Mouse (Mus musculus) liver, embryonic 14.5 days (tissue): ENCODE measurements around the gene Ccdc47. TPM values are rescaled to one million over a fixed set of nuclear protein-coding genes. Genes with fewer than 3 reads are reported as not detected.

ENCODE experiments used
- ATAC-seq: fragments of 200-750 bp; cut with Nextera tagmentation; 2 replicates; pipeline ENCODE4 v1.8.0; 2017; ENCODE audit warnings: moderate number of reproducible peaks, mild to moderate bottlenecking, moderate library complexity; ENCODE audit not compliant: insufficient read depth
- DNase-seq, 3 experiments: peaks; one replicate each; pipeline ENCODE4 v3.0.0-alpha.2; 2012 to 2013; ENCODE audit warnings: low read depth in 3 of 3, low spot score in 3 of 3
- H3K27ac ChIP-seq: fragments of 300-500 bp; sonication (generic); 2 replicates; pipeline ENCODE4 v1.5.1; 2014; ENCODE audit warnings: moderate library complexity, mild to moderate bottlenecking, control low read depth, inconsistent platforms
- H3K27me3 ChIP-seq: fragments of 300-500 bp; sonication (generic); 2 replicates; pipeline ENCODE4 v1.6.1; 2014; ENCODE audit warnings: mild to moderate bottlenecking, low read length, moderate library complexity; ENCODE audit not compliant: control insufficient read depth, insufficient read depth
- H3K36me3 ChIP-seq: fragments of 300-500 bp; sonication (generic); replicated peaks from 2 replicates; pipeline ENCODE4 v1.6.1; 2014; ENCODE audit warnings: low read depth; ENCODE audit not compliant: control insufficient read depth, insufficient read depth
- H3K4me1 ChIP-seq, 2 experiments: fragments of 200-500 bp in 1 of 2; fragments of 300-500 bp in 1 of 2; sonication (generic) in 1 of 2; replicated peaks; 2 replicates each; pipeline ENCODE4 v1.6.1; 2012 to 2014; ENCODE audit warnings: antibody characterized with exemption in 1 of 2, inconsistent platforms in 1 of 2, low read length in 1 of 2; ENCODE audit not compliant: control insufficient read depth in 2 of 2, insufficient read depth in 2 of 2
- H3K4me2 ChIP-seq: fragments of 300-500 bp; sonication (generic); 2 replicates; pipeline ENCODE4 v1.6.1; 2014; ENCODE audit warnings: low read depth, mild to moderate bottlenecking, control low read depth, moderate library complexity
- H3K4me3 ChIP-seq, 2 experiments: fragments of 200-500 bp in 1 of 2; fragments of 300-500 bp in 1 of 2; sonication (generic) in 1 of 2; 2 replicates each; pipeline ENCODE4 v1.5.1; 2012 to 2014; ENCODE audit warnings: low read depth in 2 of 2, low read length in 2 of 2, mild to moderate bottlenecking in 2 of 2, control low read depth in 1 of 2, inconsistent platforms in 1 of 2, moderate library complexity in 1 of 2; ENCODE audit not compliant: insufficient read depth in 1 of 2
- H3K9ac ChIP-seq: fragments of 300-500 bp; sonication (generic); replicated peaks from 2 replicates; pipeline ENCODE4 v1.6.1; 2014; ENCODE audit warnings: mild to moderate bottlenecking, control low read depth, moderate library complexity
- H3K9me3 ChIP-seq: fragments of 300-500 bp; sonication (generic); 2 replicates; pipeline ENCODE4 v1.6.1; 2016; ENCODE audit warnings: low read length, mixed read lengths; ENCODE audit not compliant: control insufficient read depth
- CTCF ChIP-seq: IDR thresholded peaks from 2 replicates; pipeline ENCODE4 v1.5.1; 2016; ENCODE audit warnings: antibody characterized with exemption, low read depth, control low read depth
- EP300 ChIP-seq: IDR thresholded peaks from 2 replicates; pipeline ENCODE4 v1.6.1; 2016; ENCODE audit warnings: antibody characterized with exemption, low read depth
- WGBS: fragments of 180-500 bp; shearing (Covaris S2); extraction: QIAGEN DNeasy Blood & Tissue Kit; methylation state at CpG from one replicate; pipeline ENCODE4 v1.1.7; 2014; ENCODE audit not compliant: insufficient replicate concordance; 5-methylcytosine and 5-hydroxymethylcytosine counted together
- polyA plus RNA-seq, 2 experiments: library from polyadenylated mRNA; depleted of rRNA in 1 of 2; stranded (reverse) in 1 of 2; unstranded in 1 of 2; fragments of >200 nt; fragmentation: Nextera tagmentation in 1 of 2; extraction: Ambion mirVana in 1 of 2; gene quantifications; 2 replicates each; pipeline versions ENCODE4 v1.2.1 to v1.2.3; 2012 to 2014

Ccdc47 gene
- polyA plus RNA-seq, 2 experiments: 19.0 to 29.2 TPM

DNA sequence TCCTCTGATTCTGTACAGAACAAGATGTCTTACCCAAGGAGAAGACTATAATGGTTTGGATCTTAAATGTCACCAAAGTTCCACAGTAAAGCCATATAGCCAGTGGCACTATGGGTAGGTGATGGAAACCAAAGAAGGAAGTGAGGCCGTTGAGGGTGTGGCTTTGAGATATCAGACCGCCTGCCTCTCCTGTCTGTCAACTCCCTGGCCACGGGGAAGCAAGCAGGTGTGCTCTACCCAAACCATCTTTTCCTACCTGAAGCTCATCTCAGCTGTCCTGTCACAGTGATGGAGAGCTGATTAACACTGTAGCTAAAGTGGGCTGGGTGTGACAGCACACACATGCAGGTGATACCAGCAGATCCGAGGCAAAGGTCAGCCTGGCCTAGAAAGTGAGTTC is 17.9 kb downstream of the Ccdc47 start:
- TF ChIP-seq EP300 (no peak), CTCF (no peak)
- DNase-seq (no peak), ATAC-seq (no peak)
- Histone ChIP-seq H3K27ac (no peak overlapping the region), H3K4me2 (no peak overlapping the region), H3K9me3 (no peaks in the 10 kb centered on the region), H3K4me1 (peaks cover 8 to 26% of the 10 kb centered on the region in 2 experiments), H3K27me3 (no peaks in the 10 kb centered on the region), H3K9ac (no peak overlapping the region), H3K4me3 (no peak overlapping the region), H3K36me3 (peaks cover 35% of the 10 kb centered on the region)
- 33% methylated on average over 4 of the region's 4 CpGs for WGBS

DNA sequence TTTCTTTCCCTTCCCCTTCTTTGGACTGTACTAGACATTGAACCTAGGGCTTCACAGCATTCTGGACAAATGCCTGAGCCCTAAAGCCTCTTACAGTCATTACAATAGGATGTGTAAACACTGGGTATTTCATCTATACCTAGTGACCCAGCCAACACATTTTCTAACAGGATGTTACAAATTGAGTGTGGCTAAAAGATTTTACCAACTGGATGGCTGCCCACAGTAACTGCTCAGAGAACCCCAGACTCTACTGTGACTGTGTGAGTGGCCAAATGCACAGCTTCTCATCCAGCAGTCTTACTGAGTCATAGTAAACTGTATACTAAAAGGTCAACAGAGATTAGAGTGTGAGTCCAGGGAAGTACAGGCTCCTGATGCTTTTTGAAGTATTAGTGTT is 20.8 kb downstream of the Ccdc47 start:
- H3K36me3 ChIP-seq: peaks cover 15% of the 10 kb centered on the region
- TF ChIP-seq CTCF (no peak), EP300 (no peak)
- no peak for DNase-seq

GRCm38 (mm10) chr11:106194891-106195290 is 21.3 kb downstream of the Ccdc47 start:
- H3K9me3 ChIP-seq: no peaks in the 10 kb centered on the region
- H3K9ac ChIP-seq: no peak overlapping the region
- H3K4me3 ChIP-seq: no peak overlapping the region
- peaks cover 15% of the 10 kb centered on the region for H3K36me3 ChIP-seq
- no peak overlapping the region for H3K4me2 ChIP-seq
- peaks cover 16 to 20% of the 10 kb centered on the region in 2 experiments for H3K4me1 ChIP-seq
- no peak for ATAC-seq
- H3K27ac ChIP-seq: no peak overlapping the region
- WGBS: 87% methylated on average over 7 of the region's 7 CpGs
- no peak for DNase-seq
- TF ChIP-seq CTCF (no peak), EP300 (no peak)
- H3K27me3 ChIP-seq: no peaks in the 10 kb centered on the region

More for the DNA sequence above, 20.8 kb downstream of the Ccdc47 start:
- Histone ChIP-seq H3K9me3 (no peaks in the 10 kb centered on the region), H3K9ac (no peak overlapping the region), H3K27ac (no peak overlapping the region), H3K4me2 (no peak overlapping the region), H3K4me3 (no peak overlapping the region), H3K4me1 (peaks cover 16 to 20% of the 10 kb centered on the region in 2 experiments), H3K27me3 (no peaks in the 10 kb centered on the region)
- no peak for ATAC-seq

DNA sequence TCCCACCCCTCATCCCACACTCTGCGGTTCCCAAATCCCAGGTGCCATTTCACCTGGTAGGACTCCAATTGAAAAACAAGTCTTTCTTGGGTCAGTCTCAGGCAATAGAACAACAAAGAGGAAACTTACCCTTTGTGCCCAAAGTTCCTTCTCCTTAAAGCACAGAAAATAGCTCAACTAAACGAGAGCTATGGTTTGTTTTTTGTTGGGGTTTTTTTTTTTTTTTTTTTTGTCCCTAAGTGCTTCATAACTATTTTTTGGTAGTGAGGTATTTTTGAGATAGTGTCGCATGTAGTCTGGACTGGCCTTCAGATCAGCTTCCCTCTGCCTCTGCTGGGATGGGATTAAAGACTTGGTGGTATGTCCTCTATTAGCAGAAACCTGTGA is 22.0 kb downstream of the Ccdc47 start:
- Histone ChIP-seq H3K27me3 (no peaks in the 10 kb centered on the region), H3K36me3 (peaks cover 15% of the 10 kb centered on the region), H3K27ac (peak overlapping the region; percentile 78), H3K9me3 (no peaks in the 10 kb centered on the region), H3K4me3 (peak overlapping the region; percentile 63 to 72), H3K9ac (peak overlapping the region; percentile 76), H3K4me2 (peak overlapping the region; percentile 92), H3K4me1 (peaks cover 16 to 20% of the 10 kb centered on the region in 2 experiments)
- no peak for ATAC-seq
- 32% methylated on average over 3 of the region's 3 CpGs for WGBS
- no peak for TF ChIP-seq CTCF
- DNase-seq: no peak

DNA sequence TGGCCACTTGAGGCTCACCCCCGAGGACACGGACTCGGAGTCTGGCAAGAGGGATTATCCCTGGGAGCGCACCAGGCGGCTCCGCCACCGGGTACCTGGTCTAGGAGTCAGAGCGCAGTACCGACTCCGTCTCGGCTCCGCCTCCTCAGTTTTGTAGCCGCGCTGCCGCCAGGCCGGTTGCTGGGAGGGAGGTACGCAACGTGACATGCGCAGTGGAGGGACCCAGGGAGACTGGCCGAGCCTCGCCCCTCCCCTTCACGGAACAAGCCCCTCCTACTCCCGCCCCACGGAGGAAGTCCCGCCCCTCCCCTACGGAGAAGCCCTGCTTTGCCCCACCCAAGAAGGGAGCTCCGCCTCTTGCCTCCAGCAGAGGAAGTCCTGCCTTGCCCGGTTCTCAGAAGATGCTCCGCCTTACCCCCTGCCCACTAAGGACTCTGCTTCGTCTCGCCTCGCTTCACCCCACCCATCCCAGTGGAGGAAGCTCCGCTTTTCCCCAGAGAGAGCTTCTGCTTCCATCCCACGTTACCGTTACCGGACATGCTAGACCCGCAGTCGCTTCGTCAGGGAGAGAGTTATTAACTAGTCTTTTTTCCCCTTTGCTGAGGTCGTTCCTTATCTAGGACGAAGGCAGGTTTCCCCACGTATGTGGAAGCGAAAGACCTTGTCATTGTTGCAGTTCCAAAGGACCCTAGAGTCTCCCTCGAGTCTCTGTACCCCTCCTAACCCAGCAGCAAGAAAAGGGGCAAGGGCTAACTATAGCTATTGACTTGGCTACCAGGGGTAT is 22.6 kb downstream of the Ccdc47 start:
- H3K36me3 ChIP-seq: peaks cover 15% of the 10 kb centered on the region
- TF ChIP-seq EP300 (no peak), CTCF (peak; percentile 9)

More for the DNA sequence above, 22.6 kb downstream of the Ccdc47 start:
- Histone ChIP-seq H3K4me3 (peak overlapping the region; percentile 74 to 83), H3K27me3 (no peaks in the 10 kb centered on the region), H3K4me2 (peak overlapping the region; percentile 92), H3K27ac (peak overlapping the region; percentile 86), H3K4me1 (peaks cover 16 to 18% of the 10 kb centered on the region in 2 experiments), H3K9ac (peak overlapping the region; percentile 76), H3K9me3 (no peaks in the 10 kb centered on the region)
- under 1% methylated on average over 44 of the region's 44 CpGs for WGBS
- peak; percentile 95 to 97 (median 96) for DNase-seq
- peak; percentile 96 for ATAC-seq
